Mouse (Mus musculus): ENCODE results near the gene Clic5. TPM values are rescaled to one million over a fixed set of nuclear protein-coding genes. Genes with fewer than 3 reads are reported as not detected.

The Clic5 gene
- polyA plus RNA-seq, 2 experiments = 0.24 to 0.31 TPM

DNA sequence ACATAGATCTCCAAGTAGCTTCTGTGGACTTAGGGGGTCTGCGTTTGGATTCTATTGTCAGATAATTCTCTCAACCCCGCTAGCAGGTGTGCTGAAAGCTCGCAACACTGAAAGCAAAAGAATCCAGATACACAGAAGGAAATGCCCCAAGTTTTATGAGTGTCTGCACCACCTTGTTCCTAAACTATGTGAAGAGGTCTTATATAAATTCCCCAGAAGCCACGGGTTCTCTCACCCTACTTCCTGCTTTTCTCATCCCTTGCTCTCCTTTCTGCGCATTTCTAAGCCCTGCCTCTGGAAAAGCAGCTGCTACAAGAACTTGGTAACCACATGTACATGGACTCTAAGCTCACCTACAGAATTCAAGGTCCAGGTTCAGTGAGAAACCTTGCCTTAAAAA, 25.4 kb upstream of the Clic5 start:
- H3K27me3 ChIP-seq (ENCODE audit: control insufficient read depth, insufficient read depth, low read length) = no peaks in the 10 kb centered on the region
- DNase-seq (ENCODE audit: low read depth in 3 of 3, low spot score in 3 of 3) (no peak), ATAC-seq (ENCODE audit: insufficient read depth) (no peak)
- H3K27ac ChIP-seq = no peak overlapping the region
- H3K4me1 ChIP-seq (replicated peaks; ENCODE audit: control insufficient read depth in 2 of 2, insufficient read depth in 2 of 2, low read length in 1 of 2) = no peaks in the 10 kb centered on the region
- TF ChIP-seq EP300 (IDR thresholded peaks at IDR 0.05; ENCODE audit: low read depth) = no peak
- no peak for TF ChIP-seq CTCF (IDR thresholded peaks at IDR 0.05; ENCODE audit: low read depth)
- 48% methylated on average over 5 of the region's 5 CpGs for WGBS (ENCODE audit: insufficient replicate concordance)
- no peaks in the 10 kb centered on the region for H3K9me3 ChIP-seq (ENCODE audit: control insufficient read depth, low read length)
- H3K9ac ChIP-seq (replicated peaks) = no peak overlapping the region
- H3K36me3 ChIP-seq (replicated peaks; ENCODE audit: control insufficient read depth, insufficient read depth, low read depth) = no peaks in the 10 kb centered on the region
- H3K4me2 ChIP-seq (ENCODE audit: low read depth) = no peak overlapping the region
- no peak overlapping the region for H3K4me3 ChIP-seq (ENCODE audit: insufficient read depth in 1 of 2, low read depth in 2 of 2, low read length in 2 of 2)

DNA sequence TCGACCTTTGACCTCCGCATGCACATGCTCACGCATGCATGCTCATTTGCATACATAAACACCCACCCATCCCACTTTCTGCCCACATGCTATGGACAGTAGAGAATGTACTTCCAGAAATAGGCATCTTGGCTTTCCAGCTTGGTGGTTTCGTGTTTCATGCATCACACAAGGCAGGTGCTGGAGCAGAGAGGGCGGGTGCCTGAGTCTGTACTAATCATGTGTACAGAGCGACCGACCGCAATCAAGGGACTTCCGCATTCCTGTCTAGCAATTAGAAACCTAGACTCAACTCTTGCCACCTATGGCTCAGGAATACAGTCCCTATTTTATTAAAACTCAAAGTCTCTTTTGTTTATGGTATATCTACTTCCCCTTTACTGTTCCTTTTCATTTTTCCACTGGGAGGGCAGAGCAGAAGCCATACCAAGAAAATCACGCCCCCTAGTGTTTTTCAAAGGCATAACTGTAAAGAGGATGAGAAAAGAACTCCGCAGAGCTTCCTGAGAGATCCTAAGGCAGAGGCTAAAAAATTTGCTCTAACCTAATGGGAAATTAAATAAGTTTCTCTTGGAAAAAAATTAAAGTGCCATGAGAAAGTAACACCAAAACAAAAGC, 22.5 kb upstream of the Clic5 start:
- Histone ChIP-seq H3K9me3 (ENCODE audit: control insufficient read depth, low read length) (no peaks in the 10 kb centered on the region), H3K4me1 (replicated peaks; ENCODE audit: control insufficient read depth in 2 of 2, insufficient read depth in 2 of 2, low read length in 1 of 2) (no peaks in the 10 kb centered on the region), H3K27ac (no peak overlapping the region), H3K9ac (replicated peaks) (no peak overlapping the region), H3K4me2 (ENCODE audit: low read depth) (no peak overlapping the region), H3K27me3 (ENCODE audit: control insufficient read depth, insufficient read depth, low read length) (no peaks in the 10 kb centered on the region), H3K4me3 (ENCODE audit: insufficient read depth in 1 of 2, low read depth in 2 of 2, low read length in 2 of 2) (no peak overlapping the region), H3K36me3 (replicated peaks; ENCODE audit: control insufficient read depth, insufficient read depth, low read depth) (no peaks in the 10 kb centered on the region)
- 71% methylated on average over 11 of the region's 11 CpGs for WGBS (ENCODE audit: insufficient replicate concordance)
- TF ChIP-seq EP300 (IDR thresholded peaks at IDR 0.05; ENCODE audit: low read depth) = no peak
- TF ChIP-seq CTCF (IDR thresholded peaks at IDR 0.05; ENCODE audit: low read depth) = no peak; the same call in 1 of the 2 replicates
- ATAC-seq (ENCODE audit: insufficient read depth) (no peak), DNase-seq (ENCODE audit: low read depth in 3 of 3, low spot score in 3 of 3) (no peak)

DNA sequence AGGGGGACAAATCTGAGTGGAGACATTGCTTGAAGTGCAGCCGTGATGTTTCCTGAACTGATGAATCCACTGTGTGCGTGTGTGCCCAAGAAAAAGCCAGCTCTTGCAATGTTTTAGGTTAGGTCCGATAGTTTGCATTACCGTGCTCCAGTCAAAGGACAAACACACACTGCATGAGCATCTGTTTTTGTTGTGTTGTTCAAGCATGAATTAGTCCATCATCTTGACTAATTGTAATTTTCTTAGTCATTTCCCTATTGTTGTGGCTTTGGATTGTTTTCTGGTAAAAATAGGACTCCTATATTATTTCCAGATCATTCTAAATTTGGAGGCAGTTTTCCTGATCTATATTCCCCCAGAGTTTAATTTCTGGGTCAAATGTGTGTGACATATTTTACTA, 18.7 kb upstream of the Clic5 start:
- WGBS (ENCODE audit: insufficient replicate concordance) = 64% methylated on average over 4 of the region's 4 CpGs
- TF ChIP-seq EP300 (IDR thresholded peaks at IDR 0.05; ENCODE audit: low read depth) (no peak), CTCF (IDR thresholded peaks at IDR 0.05; ENCODE audit: low read depth) (no peak)
- Histone ChIP-seq H3K27ac (no peak overlapping the region), H3K4me2 (ENCODE audit: low read depth) (no peak overlapping the region), H3K4me1 (replicated peaks; ENCODE audit: control insufficient read depth in 2 of 2, insufficient read depth in 2 of 2, low read length in 1 of 2) (no peaks in the 10 kb centered on the region), H3K27me3 (ENCODE audit: control insufficient read depth, insufficient read depth, low read length) (no peaks in the 10 kb centered on the region), H3K9me3 (ENCODE audit: control insufficient read depth, low read length) (no peaks in the 10 kb centered on the region), H3K9ac (replicated peaks) (no peak overlapping the region), H3K36me3 (replicated peaks; ENCODE audit: control insufficient read depth, insufficient read depth, low read depth) (no peaks in the 10 kb centered on the region), H3K4me3 (ENCODE audit: insufficient read depth in 1 of 2, low read depth in 2 of 2, low read length in 2 of 2) (no peak overlapping the region)
- no peak for DNase-seq (ENCODE audit: low read depth in 3 of 3, low spot score in 3 of 3)
- no peak for ATAC-seq (ENCODE audit: insufficient read depth)

DNA sequence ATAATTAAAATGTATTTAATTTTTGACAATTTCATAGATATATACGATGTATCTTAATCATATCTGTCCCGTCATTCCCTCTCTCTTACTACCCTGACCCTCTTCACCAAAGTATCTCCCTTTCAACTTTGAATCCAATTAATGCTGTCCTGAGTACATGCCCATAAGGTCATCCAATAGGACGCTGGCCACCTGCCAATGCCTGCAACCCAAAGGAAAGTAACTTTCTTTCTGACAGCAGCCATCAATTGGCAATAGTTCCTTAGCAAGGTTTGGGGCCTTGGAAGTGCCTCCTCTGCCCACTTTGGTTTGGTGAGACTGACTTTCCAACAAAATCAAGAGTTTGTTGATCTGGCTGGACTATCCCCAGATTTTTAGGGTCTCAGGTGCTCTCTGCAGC, 18.1 kb upstream of the Clic5 start:
- Histone ChIP-seq H3K9me3 (ENCODE audit: control insufficient read depth, low read length) (no peaks in the 10 kb centered on the region), H3K4me1 (replicated peaks; ENCODE audit: control insufficient read depth in 2 of 2, insufficient read depth in 2 of 2, low read length in 1 of 2) (no peaks in the 10 kb centered on the region), H3K9ac (replicated peaks) (no peak overlapping the region), H3K4me2 (ENCODE audit: low read depth) (no peak overlapping the region), H3K4me3 (ENCODE audit: insufficient read depth in 1 of 2, low read depth in 2 of 2, low read length in 2 of 2) (no peak overlapping the region), H3K36me3 (replicated peaks; ENCODE audit: control insufficient read depth, insufficient read depth, low read depth) (no peaks in the 10 kb centered on the region), H3K27ac (no peak overlapping the region), H3K27me3 (ENCODE audit: control insufficient read depth, insufficient read depth, low read length) (no peaks in the 10 kb centered on the region)
- TF ChIP-seq EP300 (IDR thresholded peaks at IDR 0.05; ENCODE audit: low read depth) (no peak), CTCF (IDR thresholded peaks at IDR 0.05; ENCODE audit: low read depth) (no peak)
- DNase-seq (ENCODE audit: low read depth in 3 of 3, low spot score in 3 of 3) (no peak), ATAC-seq (ENCODE audit: insufficient read depth) (no peak)
- WGBS (ENCODE audit: insufficient replicate concordance) = 61% methylated on average over 3 of the region's 3 CpGs

DNA sequence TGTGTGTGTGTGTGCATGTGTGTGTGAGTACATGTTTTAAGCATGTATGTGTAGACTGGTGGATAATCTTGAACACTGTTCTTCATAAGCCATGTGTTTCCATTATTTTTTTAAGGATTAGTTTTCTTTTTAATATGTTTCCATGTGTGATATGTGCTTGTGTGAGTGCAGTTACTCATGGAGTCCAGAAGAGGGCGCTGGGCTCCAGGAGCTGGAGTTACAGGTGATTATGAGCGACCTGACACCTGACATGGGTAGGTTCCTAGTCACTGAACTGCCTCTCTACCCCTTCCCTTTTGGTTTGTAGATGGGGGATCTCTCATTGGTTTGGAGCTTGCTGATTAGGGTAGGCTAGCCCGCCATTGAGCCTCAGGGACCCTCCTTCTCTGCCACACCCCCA, 16.5 kb upstream of the Clic5 start:
- no peak overlapping the region for H3K9ac ChIP-seq (replicated peaks)
- no peak for DNase-seq (ENCODE audit: low read depth in 3 of 3, low spot score in 3 of 3)
- TF ChIP-seq EP300 (IDR thresholded peaks at IDR 0.05; ENCODE audit: low read depth) (no peak), CTCF (IDR thresholded peaks at IDR 0.05; ENCODE audit: low read depth) (peak; percentile 42)

More for the DNA sequence above, 16.5 kb upstream of the Clic5 start:
- Histone ChIP-seq H3K27me3 (ENCODE audit: control insufficient read depth, insufficient read depth, low read length) (no peaks in the 10 kb centered on the region), H3K27ac (no peak overlapping the region), H3K4me1 (replicated peaks; ENCODE audit: control insufficient read depth in 2 of 2, insufficient read depth in 2 of 2, low read length in 1 of 2) (no peaks in the 10 kb centered on the region), H3K4me3 (ENCODE audit: insufficient read depth in 1 of 2, low read depth in 2 of 2, low read length in 2 of 2) (no peak overlapping the region), H3K36me3 (replicated peaks; ENCODE audit: control insufficient read depth, insufficient read depth, low read depth) (no peaks in the 10 kb centered on the region), H3K9me3 (ENCODE audit: control insufficient read depth, low read length) (no peaks in the 10 kb centered on the region), H3K4me2 (ENCODE audit: low read depth) (no peak overlapping the region)
- no peak for ATAC-seq (ENCODE audit: insufficient read depth)
- 30% methylated on average over 3 of the region's 3 CpGs for WGBS (ENCODE audit: insufficient replicate concordance)

Data from liver, embryonic 14.5 days (tissue).